Mouse (Mus musculus): ENCODE data around the gene Trappc2l. TPM values are rescaled to one million over a fixed set of nuclear protein-coding genes. Genes with fewer than 3 reads are reported as not detected.
A peak's percentile ranks its signal among the peaks of the same experiment; 100 is the strongest.

Trappc2l gene
- polyA plus RNA-seq, 1 experiment from 2014 or later, result 101 TPM

DNA sequence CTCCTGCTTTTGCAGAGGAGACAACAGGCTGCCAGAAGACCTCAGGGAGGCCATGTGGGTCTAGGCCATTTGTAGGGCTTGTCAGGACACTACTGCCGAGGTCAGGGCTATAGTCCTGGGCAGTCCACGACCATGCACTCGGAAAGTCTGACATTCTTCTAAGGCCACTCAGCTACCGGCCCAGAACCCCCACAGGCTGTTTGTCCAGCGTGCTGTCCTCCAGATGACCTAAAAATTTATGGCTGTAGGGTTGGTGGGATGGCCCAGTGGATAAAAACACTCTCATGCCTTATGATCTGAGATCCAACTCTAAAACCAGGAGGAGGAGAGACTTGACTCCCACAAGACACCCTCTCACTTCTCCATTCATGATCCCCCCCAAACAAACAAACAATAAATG lies 52.2 kb downstream of the Trappc2l start:
- no peaks in the 10 kb centered on the region for H3K9me3 ChIP-seq (replicated peaks; ENCODE audit: control insufficient read depth, low read length, poor library complexity, severe bottlenecking)
- 84% methylated on average over 5 of the region's 5 CpGs for WGBS
- H3K27ac ChIP-seq (ENCODE audit: low read length), result no peak overlapping the region

DNA sequence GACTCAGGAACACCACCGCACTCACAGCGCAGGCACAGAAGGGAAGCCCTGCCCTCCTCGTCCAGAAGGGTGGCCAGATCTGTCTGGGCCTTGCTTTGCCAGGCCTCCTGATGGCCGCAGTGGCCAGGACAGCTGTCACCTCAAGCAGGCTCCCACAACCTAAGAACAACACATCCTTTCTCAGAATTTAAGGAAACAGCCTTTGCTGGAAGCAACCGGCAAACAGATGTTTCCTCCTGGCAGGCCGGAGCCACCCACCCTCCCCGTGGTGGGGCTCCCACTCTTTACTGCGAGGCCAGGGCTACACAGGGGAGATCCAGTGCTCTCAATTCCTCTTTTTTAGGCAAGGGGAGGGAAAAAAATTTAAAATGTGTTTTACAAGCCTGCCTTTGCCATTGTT lies 53.8 kb downstream of the Trappc2l start:
- no peak overlapping the region for H3K4me3 ChIP-seq (ENCODE audit: low read depth, low read length)
- no peaks in the 10 kb centered on the region for H3K27me3 ChIP-seq (ENCODE audit: control insufficient read depth, insufficient read depth, low read depth, low read length)
- peak overlapping the region; percentile 47; the same call in 1 of the 2 replicates for H3K27ac ChIP-seq (ENCODE audit: low read length)
- peak overlapping the region; percentile 42; the same call in 1 of the 2 replicates for H3K9ac ChIP-seq (ENCODE audit: low read depth, low read length)
- H3K9me3 ChIP-seq (replicated peaks; ENCODE audit: control insufficient read depth, low read length, poor library complexity, severe bottlenecking), result no peaks in the 10 kb centered on the region
- peak; percentile 52; the same call in 1 of the 2 replicates for ATAC-seq
- peaks cover 39% of the 10 kb centered on the region for H3K4me1 ChIP-seq (ENCODE audit: control insufficient read depth, insufficient read depth, low read length)
- 56% methylated on average over 8 of the region's 8 CpGs for WGBS
- H3K36me3 ChIP-seq (ENCODE audit: control insufficient read depth, insufficient read depth, low read length), result no peaks in the 10 kb centered on the region
- no peak overlapping the region for H3K4me2 ChIP-seq (ENCODE audit: low read length)

More for the DNA sequence above, 52.2 kb downstream of the Trappc2l start:
- no peak for ATAC-seq
- no peak overlapping the region for H3K9ac ChIP-seq (ENCODE audit: low read depth, low read length)
- H3K36me3 ChIP-seq (ENCODE audit: control insufficient read depth, insufficient read depth, low read length), result no peaks in the 10 kb centered on the region
- H3K4me2 ChIP-seq (ENCODE audit: low read length), result no peak overlapping the region
- H3K27me3 ChIP-seq (ENCODE audit: control insufficient read depth, insufficient read depth, low read depth, low read length), result no peaks in the 10 kb centered on the region
- H3K4me3 ChIP-seq (ENCODE audit: low read depth, low read length), result no peak overlapping the region
- peaks cover 33% of the 10 kb centered on the region for H3K4me1 ChIP-seq (ENCODE audit: control insufficient read depth, insufficient read depth, low read length)

DNA sequence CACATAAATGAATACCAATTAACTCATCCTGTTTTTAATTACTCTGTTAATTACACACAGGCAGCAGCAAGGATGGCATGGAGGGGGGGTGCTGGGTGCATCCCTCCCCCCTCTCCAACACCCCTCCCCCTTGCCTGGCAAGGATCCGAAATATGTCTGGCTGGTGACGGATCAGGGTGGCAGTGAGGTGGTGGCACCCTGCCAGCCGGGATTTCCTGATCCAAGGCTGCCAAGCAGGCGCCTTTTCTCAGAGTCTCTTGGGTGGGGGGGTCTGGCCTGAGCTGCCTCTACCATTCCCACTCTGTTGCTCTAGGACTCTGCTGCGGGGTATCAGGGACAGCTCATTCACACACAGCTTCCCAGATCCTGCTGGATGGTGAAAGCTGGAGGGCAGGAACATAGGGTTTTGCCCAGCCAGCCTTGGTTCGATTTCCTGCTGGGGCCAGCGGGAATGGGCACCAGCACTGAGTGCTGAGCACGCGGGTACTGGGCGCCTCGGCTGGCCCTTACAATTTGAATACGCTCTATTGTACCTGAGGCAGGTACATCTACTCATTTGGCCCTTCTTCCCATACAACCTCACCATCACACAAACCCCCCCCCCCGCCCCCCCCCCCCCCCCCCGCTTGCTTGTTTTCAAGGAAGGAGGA lies 54.4 kb downstream of the Trappc2l start:
- H3K4me1 ChIP-seq (ENCODE audit: control insufficient read depth, insufficient read depth, low read length), result peaks cover 39% of the 10 kb centered on the region
- no peaks in the 10 kb centered on the region for H3K9me3 ChIP-seq (replicated peaks; ENCODE audit: control insufficient read depth, low read length, poor library complexity, severe bottlenecking)
- ATAC-seq, result peak; percentile 72
- WGBS, result 55% methylated on average over 12 of the region's 14 CpGs
- peak overlapping the region; percentile 13 for H3K4me2 ChIP-seq (ENCODE audit: low read length)
- H3K9ac ChIP-seq (ENCODE audit: low read depth, low read length), result peak overlapping the region; percentile 44
- no peak overlapping the region for H3K4me3 ChIP-seq (ENCODE audit: low read depth, low read length)
- no peaks in the 10 kb centered on the region for H3K36me3 ChIP-seq (ENCODE audit: control insufficient read depth, insufficient read depth, low read length)
- H3K27ac ChIP-seq (ENCODE audit: low read length), result peak overlapping the region; percentile 69
- H3K27me3 ChIP-seq (ENCODE audit: control insufficient read depth, insufficient read depth, low read depth, low read length), result no peaks in the 10 kb centered on the region

Small RNA genes lying within 50 kb of the gene (microRNA-seq; reads per million reads assigned to microRNA genes)
- not detected for gene Mir6396

Other genes with a start within 250 kb of the Trappc2l start
- 30.8 and 37.7 TPM in 2 replicates for gene Zc3h18, start 235.0 kb upstream of the Trappc2l start, polyA plus RNA-seq (2015; fragmentation: Nextera tagmentation; extraction: Ambion mirVana)
- gene Il17c, start 189.6 kb upstream of the Trappc2l start, polyA plus RNA-seq (2015; fragmentation: Nextera tagmentation; extraction: Ambion mirVana), result not detected in 2 replicates
- gene Cyba, start 178.7 kb upstream of the Trappc2l start, polyA plus RNA-seq (2015; fragmentation: Nextera tagmentation; extraction: Ambion mirVana), result 27.3 and 29.8 TPM in 2 replicates
- gene Mvd, start 168.2 kb upstream of the Trappc2l start, polyA plus RNA-seq (2015; fragmentation: Nextera tagmentation; extraction: Ambion mirVana), result 72.8 and 84.6 TPM in 2 replicates
- not detected in 2 replicates for gene Snai3, start 150.9 kb upstream of the Trappc2l start, polyA plus RNA-seq (2015; fragmentation: Nextera tagmentation; extraction: Ambion mirVana)
- gene Rnf166, start 135.6 kb upstream of the Trappc2l start, polyA plus RNA-seq (2015; fragmentation: Nextera tagmentation; extraction: Ambion mirVana), result 35.0 and 36.4 TPM in 2 replicates
- 83.6 and 85.1 TPM in 2 replicates for gene Ctu2, start 135.5 kb upstream of the Trappc2l start, polyA plus RNA-seq (2015; fragmentation: Nextera tagmentation; extraction: Ambion mirVana)
- 1.8 and 2.0 TPM in 2 replicates for gene Piezo1, start 60.3 kb upstream of the Trappc2l start, polyA plus RNA-seq (2015; fragmentation: Nextera tagmentation; extraction: Ambion mirVana)
- gene Cdt1, start 43.6 kb upstream of the Trappc2l start, polyA plus RNA-seq (2015; fragmentation: Nextera tagmentation; extraction: Ambion mirVana), result 5.7 and 6.2 TPM in 2 replicates
- 156 and 157 TPM in 2 replicates for gene Aprt, start 34.7 kb upstream of the Trappc2l start, polyA plus RNA-seq (2015; fragmentation: Nextera tagmentation; extraction: Ambion mirVana)
- 8.4 and 8.9 TPM in 2 replicates for gene Galns, start 177 bp upstream of the Trappc2l start, polyA plus RNA-seq (2015; fragmentation: Nextera tagmentation; extraction: Ambion mirVana)
- not detected in 2 replicates for gene Pabpn1l, start 11.1 kb downstream of the Trappc2l start, polyA plus RNA-seq (2015; fragmentation: Nextera tagmentation; extraction: Ambion mirVana)
- gene Cbfa2t3, start 87.5 kb downstream of the Trappc2l start, polyA plus RNA-seq (2015; fragmentation: Nextera tagmentation; extraction: Ambion mirVana), result 17.7 and 17.9 TPM in 2 replicates
- 15.1 and 18.0 TPM in 2 replicates for gene Acsf3, start 163.8 kb downstream of the Trappc2l start, polyA plus RNA-seq (2015; fragmentation: Nextera tagmentation; extraction: Ambion mirVana)
- gene Cdh15, start 236.3 kb downstream of the Trappc2l start, polyA plus RNA-seq (2015; fragmentation: Nextera tagmentation; extraction: Ambion mirVana), result 2.2 and 2.9 TPM in 2 replicates

Measured in midbrain, embryonic 16.5 days (tissue).